Mouse (Mus musculus) spleen, postnatal 14 days (tissue): ENCODE results near the gene Gm7544.
"Not testable (repeated sequence)": the region's sequence is repeated elsewhere in the genome, so short reads cannot be mapped to it uniquely, and the experiment has no call there.

Experiments used
- DNase-seq, 2 experiments: peaks; one replicate each; pipeline ENCODE4 v3.0.0; 2021 to 2022; ENCODE audit warnings: low spot score in 2 of 2

The Gm7544 gene

GRCm38 (mm10) chr1:82924650-82925049 lies 31.2 kb downstream of the Gm7544 start, which contains the start of gene A030014E15Rik:
Gene A030014E15Rik, plus strand, starts transcription at chr1:82924917.
- no peak for DNase-seq

DNA sequence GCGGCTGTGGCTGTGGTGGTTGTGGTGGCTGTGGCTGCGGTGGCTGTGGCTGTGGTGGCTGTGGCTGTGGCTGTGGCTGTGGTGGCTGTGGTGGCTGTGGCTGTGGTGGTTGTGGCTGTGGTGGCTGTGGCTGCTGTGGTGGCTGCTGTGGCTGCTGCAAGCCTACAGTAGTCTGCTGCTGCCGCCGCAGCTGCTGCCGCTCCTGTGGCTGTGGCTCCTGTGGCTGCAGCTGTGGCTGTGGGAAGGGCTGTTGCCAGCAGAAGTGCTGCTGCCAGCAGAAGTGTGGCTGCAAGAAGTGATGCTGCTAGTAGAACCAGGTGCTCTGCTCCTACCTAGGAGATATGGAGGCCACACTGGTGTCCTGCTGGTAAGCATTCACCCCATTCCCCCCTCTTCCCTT lies 42.4 kb downstream of the Gm7544 start:
- not testable (repeated sequence) for DNase-seq

DNA sequence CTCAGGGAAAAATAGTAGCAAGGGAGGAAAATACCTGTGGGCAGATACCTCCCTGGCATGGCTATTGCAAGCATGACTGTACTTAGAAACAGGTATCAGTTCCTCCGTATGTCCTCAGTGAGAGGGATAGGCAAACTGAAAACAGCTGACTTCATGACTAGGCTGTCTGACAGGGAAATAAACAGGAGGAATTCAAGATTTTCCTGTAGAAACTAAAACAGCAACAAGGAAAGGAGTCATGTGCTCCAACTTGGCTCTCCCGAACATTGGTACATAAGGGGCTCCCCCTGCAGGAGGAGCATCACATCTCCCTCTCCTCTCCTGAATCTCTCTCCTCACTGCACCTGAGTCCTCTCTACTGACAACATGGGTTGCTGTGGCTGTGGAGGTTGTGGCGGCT lies 42.8 kb downstream of the Gm7544 start, which contains the start of gene A030005L19Rik:
Gene A030005L19Rik (plus strand): TSS at position 301 of the 400 bp plus-strand sequence.
- no peak for DNase-seq

- DNase-seq: no peak
Observed at GRCm38 (mm10) chr1:82905886-82906285, 49.9 kb downstream of the Gm7544 start.
